Mouse (Mus musculus): ENCODE measurements at regions not wholly inside any gene's neighbourhood (a gene's known extent, or its start where the extent isn't known, plus 50 kb on each side); places are given as distances from the start of the nearest gene placed in this dataset.

DNA sequence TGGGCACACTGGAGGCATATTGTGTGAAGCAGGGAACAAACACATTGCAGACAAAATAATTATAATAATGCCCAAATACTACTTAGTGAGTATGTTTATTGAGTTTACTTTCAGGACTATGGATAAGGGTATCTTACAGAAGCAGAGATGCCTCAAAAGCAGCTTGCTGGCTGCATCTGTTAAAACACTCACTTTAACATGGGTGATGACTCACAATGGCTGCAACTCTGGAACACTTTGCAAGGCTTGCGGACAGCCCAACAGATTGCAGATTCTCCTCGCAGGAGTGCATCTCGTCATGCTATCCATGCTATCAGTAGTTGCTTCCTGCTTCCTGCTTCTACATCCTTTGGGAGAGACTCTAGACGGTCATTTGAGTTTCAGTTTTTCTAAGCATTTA, 373.2 kb upstream of the Arpp21 start:
- no peak for DNase-seq (ENCODE audit: low read depth, low spot score)

DNA sequence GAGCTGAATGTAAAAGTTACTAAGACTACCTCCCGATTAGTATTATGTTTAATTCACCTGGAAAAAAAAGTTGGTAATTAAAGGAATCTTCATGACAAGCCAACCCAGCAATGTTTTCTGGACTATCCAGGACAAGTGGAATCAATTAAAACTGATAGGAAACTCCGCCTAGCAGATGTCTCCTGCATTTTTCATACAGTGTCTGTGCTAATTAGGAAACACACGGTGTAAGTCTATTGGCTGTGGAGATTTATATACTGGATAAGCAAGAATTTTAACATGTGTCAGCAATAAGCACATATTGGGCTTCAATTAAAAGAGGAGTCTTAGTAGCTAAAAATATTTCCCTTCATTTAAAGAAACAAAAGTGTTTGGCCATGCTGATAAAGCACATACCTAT, 371.5 kb upstream of the Arpp21 start:
- DNase-seq (ENCODE audit: low read depth, low spot score) = no peak

DNA sequence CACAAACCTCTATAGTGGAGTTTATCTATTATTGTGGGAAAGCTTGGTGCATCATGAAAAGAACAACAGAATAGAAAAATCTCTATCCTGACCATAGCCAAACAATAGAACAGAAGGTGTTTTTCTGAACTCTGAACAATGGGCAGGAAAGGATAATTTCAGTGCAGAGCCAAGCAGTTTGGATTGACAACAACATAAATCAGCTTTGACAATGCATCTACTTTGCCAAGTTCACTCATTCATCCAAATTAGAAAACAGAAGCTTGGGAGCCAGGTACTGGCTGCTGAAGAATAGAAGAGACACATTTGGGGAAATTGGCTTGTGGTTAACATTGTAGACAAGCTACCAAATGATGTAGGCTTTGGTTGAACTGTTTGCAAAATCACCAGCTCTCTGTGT, 360.0 kb upstream of the Arpp21 start:
- no peak for DNase-seq (ENCODE audit: low read depth, low spot score)

DNA sequence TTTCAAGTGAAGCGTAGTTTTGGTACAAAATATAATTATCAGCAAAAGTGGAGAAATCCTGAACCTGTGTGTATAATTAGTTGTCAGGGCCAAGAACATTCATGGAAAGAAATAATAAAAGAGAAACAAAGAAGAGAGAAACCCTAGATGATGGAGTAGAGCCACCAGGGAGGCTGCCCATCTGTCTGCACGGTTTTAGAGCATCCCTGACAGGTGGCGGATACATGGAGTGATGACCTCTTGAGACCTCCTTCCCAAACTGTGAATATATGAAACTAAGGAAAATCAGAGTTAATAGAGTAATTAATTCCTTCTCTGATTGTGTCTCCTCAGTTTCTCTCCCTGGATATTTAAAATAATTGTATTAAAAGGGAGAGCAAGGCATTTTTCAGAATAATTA, 354.5 kb upstream of the Arpp21 start:
- no peak for DNase-seq (ENCODE audit: low read depth, low spot score)

DNA sequence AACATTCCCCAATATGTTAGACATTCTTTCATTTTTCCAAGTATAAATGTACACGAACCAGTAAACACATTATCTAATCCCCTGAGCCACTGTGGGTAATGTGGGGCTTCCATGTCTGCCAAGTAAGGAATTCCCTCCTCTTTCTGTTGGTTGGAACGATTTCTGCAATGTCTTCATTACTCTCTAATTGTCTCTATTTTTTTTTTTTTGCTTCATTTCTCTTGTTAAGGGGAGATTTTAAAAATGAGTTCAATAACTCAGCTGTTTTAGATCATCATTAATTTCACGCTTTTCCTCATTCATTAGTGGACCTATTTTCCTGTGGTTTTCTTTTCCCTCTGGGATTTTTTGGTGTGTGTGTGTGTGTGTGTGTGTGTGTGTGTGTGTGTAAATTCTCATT, 337.6 kb upstream of the Arpp21 start:
- DNase-seq (ENCODE audit: low read depth, low spot score) = no peak

DNA sequence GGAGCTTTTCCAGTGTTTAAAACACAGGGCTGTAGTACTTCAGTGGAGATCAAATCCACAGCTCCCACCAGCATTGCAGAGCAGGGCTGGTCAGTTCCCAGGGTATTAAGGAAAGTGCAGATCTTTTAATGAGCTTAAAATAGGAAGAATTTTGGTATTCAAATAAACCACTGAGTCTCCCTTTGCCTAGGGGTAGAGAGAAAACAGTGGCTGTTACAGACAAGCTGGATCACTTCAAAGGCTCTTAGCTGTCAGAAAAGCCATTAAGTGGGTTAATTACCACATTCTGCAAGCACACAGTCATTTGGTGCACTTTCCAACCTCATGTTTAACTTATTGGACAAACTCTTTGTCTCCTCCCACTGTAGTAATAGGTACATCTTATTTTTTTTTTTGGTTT, 325.6 kb upstream of the Arpp21 start:
- no peak for DNase-seq (ENCODE audit: low read depth, low spot score)

DNA sequence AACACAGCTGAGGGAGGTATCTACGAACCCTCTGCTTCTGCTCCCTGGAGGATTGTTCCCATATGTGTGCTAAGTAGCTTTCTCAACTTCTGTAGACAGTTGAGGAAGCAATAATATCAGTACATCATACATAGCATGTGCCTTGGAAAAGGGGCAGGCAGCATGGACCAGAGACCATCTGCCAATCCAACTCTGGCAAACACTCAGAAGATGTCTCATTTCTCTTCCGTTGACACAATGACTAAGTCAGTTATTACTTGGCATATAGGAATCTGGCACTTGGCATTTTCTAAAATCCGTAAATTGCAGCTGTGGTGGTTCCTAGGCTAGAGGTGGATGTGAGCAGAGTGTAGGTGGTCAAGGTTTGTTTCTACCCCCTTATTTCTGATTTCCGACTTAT, 324.5 kb upstream of the Arpp21 start:
- DNase-seq (ENCODE audit: low read depth, low spot score) = no peak

DNA sequence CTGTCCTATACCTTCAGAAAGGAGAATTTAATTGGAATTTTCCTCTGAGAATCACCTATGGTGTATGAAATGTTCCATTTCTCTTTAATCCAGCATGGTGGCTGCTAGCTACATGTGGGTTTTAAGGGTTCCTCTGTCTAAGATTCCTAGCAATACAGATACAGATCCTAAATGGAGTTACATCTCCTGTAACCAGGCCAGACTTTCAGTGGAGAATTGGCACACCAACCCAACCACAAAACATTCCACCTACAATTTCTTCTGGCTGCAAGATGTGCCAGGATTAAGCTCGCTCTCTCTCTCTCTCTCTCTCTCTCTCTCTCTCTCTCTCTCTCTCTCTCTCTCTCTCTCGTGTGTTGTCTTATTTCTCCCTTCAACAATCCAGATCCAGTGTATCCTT, 302.2 kb upstream of the Arpp21 start:
- DNase-seq (ENCODE audit: low read depth, low spot score) = no peak

DNA sequence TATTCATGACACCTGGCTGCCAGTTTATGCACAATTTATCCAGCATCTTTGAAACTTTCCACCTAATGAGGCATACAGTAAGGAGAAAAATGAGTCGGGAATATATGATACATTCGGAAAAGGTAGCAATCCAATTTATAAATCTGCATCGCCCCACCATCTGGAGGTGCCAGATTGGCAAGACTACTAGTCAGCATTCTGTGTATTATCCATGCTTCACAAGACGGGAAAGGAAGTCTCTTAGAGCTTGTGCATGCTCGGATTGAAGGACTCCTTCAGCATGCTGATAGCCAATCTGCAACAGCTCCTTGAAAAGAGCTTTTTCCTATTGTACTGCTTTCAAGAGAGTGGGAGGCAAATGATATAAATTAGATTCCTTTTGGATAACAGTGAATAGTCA, 289.6 kb upstream of the Arpp21 start:
- peak; percentile 10 for DNase-seq (ENCODE audit: low read depth, low spot score)

DNA sequence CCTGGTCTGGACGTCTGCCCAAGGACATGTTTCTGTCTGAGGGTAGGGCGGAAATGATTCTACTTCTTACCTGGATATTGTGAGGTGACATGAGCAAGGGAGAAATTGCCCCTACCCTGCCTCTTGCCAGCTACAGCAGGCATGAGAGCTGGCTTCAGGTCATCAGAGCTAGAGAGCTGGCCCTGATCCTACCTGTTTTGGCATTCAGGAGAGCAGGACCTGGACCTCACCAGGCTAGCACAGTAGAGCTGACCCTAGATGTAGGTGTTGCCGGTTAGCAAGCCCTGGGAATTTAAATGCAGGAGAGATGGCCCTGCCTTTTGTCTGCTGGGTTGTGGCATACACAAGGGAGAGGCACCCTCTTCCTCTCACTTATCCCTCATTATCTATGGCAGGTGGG, 287.5 kb upstream of the Arpp21 start:
- no peak for DNase-seq (ENCODE audit: low read depth, low spot score)

DNA sequence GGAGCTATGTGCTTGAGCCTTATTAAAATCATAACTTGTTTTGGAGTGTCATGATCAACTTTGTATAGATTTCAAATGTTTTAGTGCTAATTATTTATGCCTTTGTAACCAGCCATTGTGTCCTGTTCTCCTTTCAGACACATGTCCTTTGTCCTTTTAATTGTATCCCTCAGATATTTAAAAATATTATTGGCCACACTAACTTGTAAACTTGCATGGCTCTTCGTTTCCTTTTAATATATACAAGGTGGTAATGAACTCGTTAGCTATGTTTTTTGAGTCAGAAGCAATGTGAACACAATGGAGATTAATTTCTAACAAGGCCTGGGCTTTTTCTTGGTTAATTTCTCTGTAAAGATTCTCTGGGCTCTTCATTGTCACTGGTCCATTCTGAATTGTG, 275.0 kb upstream of the Arpp21 start:
- DNase-seq (ENCODE audit: low read depth, low spot score) = no peak

DNA sequence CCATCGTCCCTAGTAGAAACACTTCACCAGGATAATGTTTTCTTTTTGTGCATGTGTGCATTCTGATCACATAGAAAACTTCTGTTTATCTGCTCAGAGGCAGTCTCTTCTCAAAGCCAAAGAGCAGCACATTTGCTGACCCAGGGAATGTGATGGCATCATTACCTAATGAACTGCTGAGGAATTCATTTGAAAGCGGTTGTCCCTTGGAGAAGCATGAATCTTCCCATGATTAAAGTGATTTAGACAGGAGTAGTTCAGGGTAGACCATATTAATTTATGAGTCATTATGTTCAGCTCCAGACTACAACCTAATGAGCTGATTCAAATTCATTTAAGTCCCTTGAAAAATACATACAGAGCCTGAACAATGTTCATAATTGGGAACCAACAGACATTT, 271.1 kb upstream of the Arpp21 start:
- DNase-seq (ENCODE audit: low read depth, low spot score) = no peak

DNA sequence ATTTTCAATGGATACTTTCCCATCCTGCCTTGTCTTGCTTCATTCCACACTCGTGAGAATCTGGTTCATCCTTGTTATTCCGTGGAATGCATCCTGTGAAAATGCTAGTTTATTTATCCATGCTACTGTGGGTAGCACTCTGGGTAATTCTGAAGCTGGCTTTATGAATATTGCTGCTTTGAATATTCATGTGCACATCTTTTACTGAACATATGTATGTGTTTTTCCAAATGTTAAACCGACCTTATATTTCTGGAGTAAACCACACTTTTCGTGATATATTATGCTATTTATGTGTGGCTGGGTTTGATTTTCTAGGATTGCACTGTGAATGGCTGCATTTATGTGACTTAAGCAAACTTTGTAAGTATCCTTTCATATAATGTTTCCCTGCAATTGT, 262.9 kb upstream of the Arpp21 start:
- no peak for DNase-seq (ENCODE audit: low read depth, low spot score)

DNA sequence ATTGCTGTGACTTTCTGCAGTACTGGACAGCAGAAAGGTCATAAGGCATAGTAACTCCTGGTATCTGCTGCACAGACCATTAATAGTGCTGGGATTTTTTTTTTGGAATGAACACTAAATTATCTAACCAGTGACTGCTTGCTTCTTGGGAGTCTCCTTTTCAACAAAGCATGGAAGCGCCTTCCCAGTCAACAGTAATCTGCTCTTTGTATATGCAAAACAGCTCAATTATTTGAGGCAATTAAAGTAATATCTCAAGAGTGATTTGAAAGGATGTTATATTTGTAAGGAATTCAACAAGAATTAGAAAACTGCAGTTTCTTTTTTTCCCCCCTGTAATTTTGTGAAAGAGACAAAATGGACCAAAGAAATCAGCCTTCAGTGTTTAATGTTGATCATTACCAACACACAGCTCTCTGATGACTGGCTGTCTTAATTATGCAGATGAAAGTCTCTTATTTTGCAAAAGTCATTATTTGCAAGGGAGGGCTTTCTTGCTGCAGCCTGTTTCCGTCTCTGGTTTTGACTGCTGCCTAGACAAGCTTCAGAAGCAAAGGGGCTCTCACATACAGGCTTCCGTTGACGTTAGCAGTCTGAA, 260.3 kb upstream of the Arpp21 start:
- DNase-seq (ENCODE audit: low read depth, low spot score) = no peak

DNA sequence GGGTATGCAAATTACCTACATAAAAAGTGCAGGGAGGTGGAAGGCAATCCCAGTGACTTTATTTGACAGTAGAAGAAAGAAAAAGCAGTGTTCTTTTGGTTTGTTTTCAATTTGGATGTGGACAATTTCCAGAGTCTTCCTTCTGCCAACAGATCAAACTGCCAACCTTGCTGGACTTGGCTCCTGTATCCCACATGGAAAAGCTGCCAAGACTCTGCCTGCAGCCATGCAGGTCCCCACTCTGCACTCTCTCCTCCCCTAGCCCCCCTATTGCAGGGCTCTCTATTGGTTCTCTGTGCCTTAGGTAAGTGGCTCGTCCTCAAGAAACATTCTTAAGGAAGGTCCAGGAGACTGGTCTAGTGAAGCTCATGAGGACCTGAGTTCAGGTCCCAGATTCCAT, 255.2 kb upstream of the Arpp21 start:
- DNase-seq (ENCODE audit: low read depth, low spot score) = no peak

DNA sequence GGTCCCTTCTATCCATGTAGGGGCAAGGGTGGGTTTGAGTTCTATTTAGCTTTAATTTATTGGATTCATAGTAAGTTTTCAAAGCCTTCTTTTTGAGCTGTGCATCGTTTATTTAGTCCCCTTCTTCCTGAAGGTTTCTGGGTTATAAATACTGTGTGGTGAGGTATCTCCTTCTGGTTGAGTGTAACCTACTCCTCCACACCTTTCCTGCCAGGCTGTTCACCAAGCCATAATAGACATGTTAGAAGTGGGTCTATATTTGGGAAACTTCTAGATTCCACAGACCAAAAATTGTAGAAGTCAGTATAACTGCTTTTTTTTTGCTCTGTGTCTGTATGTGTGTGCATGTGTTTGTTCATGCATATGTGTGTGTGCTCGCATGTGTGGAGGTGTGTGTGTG, 240.9 kb upstream of the Arpp21 start:
- no peak for DNase-seq (ENCODE audit: low read depth, low spot score)

DNA sequence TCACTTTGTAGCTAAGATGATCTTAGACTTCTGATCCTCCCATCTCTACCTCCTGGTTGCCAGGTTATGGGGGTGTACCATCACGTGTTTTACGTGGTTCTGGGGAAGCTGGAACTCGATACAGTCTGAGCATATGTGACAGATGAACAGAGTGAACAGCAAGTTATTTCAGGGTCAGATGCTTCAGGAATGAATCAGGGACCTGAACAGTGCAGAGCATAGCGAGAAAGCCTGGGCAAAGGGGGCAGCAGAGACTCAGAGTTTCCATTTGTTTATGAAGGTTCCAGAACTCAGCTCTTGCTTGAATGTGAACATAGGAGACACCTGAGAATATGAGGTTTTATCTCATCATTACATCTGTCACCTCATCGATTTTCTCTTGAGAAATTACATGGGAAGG, 221.9 kb upstream of the Arpp21 start:
- DNase-seq (ENCODE audit: low read depth, low spot score) = no peak

DNA sequence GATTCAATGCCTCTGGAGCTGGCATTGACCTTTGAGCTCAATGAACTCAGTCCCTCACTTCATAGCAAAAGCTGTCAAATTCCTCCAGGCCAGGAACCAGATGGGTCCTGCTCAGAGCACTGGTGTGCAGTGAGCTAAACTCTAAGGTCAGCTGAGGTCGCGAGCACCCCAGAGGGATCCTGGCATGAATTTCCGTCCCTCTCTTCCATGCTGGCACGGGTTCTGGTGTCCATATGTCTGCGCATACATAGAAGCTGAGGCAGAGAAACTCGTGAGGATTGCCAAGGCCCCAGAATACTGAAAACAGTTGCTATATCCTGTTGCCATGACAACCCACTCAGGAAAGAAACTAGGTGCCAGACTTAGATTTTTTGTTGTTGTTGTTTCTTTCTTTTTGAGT, 219.0 kb upstream of the Arpp21 start:
- DNase-seq (ENCODE audit: low read depth, low spot score) = peak; percentile 89

DNA sequence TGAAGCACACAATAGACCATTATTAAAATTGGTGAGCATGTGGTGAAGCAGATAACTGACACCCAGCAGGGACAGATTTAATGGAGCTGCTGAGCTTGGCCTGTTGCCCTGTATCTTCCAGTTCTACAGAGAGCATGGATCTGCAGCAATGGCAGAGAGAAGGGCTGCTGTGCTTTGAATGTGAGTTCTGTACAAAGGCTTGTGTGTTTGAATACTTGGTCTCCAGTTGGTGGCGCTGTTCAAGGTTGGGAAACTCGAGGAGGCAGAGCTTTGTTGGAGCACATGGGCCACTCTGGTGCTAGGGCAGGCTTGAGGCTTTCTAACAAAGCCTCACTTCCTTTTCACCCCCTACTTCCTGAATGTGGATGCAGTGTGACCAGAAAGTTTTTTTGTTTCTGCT, 211.8 kb upstream of the Arpp21 start:
- no peak for DNase-seq (ENCODE audit: low read depth, low spot score)

DNA sequence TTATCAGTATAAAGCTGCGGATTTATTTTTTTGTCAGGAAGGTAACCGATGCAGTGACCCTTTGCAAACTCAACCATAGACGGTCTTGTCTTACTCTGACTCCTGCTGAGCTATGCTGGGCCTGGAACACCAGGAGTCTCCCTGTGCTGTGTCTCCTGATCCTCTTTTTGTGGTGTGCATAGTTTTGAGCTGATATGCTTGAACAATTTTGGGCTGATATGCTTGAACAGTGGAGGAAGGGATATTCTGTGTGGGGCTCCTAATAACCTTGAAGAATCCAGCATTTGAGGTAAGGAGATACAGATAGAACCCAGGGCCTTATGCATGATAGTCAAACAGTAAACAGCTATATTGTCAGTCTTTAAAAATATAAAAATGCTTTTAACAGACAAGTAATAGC, 211.2 kb upstream of the Arpp21 start:
- DNase-seq (ENCODE audit: low read depth, low spot score) = no peak

DNA sequence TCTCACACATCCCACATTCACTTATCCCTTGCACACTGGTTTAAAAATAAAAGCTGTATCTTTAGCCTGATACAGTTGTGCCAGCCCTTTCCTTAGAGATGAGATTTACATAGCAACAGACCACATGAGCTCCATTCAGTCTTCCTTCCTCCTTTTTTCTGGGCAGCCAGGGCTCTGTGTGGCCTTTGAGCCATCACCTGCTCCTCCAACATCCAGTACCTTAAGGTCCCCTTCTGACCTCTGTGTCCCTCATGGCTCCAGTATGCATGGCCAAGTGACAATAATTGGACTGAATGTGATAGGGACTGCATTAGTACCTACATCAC, 210.3 kb upstream of the Arpp21 start:
- DNase-seq (ENCODE audit: low read depth, low spot score) = no peak

DNA sequence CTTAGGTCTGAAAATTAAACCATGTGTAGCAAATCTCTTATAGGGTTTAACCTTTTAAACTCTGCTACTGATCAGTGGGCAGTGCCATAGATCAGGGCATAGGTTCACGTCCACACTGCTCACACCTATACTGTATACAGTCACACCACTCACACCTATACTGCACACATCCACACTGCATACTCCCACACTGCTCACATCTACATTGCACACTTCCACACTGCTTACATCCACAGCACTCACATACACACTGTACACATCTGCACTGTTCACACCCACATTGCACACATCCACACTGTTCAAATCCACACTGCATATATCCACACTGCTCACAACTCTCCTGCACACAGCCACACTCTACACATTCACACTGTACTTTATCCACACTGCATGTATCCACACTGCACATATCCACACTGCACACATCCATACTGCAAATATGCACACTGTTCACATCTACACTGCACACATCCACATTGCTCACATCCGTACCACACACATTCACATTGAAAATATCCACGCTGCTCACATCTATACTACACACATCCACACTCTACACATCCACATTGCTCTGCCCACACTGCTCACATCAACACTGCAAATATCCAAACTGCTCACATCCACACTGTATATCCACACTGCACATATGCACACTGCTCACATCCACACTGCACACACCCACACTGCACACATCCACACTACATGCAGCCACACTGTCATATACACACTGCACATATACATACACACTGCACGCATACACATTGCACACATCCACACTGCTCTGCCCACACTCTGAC, 209.7 kb upstream of the Arpp21 start:
- no peak for DNase-seq (ENCODE audit: low read depth, low spot score)

DNA sequence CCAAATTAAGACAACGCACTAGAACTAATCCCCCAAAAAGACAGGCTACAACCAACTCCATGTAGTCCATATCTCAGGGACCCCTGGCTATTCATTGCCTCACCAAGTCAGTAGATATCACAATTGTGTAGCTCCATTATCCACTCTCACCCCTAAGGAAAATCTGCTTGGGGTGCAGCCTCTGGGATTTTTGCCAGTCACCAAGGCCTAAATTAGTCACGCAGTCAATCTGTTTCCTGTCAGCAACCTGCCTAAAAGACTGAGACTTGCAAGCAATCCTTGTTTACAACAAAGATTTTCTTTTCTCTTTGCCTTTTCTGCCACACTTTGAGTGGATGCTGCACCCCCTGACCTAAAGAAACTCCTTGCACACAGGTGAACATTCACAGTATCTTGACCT, 208.5 kb upstream of the Arpp21 start:
- no peak for DNase-seq (ENCODE audit: low read depth, low spot score)

DNA sequence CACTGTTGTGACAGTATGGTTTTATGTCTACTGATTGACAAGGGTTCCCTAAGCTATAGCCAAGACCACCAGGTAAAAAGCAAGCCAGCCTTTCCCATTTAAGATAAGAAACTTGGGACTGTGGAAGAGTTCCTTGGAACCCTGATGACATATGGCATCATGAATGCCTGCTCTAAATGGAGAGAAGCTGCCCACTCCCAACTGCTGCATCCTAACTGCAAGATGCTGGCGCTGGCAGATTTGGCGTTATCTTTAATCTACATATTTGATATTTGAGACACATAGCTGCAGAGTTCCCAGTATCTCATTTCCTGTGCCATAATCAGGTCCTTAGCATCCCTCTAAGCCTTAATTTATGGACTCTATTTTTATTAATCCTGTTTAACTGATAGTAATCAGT, 200.4 kb upstream of the Arpp21 start:
- DNase-seq (ENCODE audit: low read depth, low spot score) = no peak

Measured in brain, embryonic 18.5 days (tissue).